Mouse (Mus musculus): ENCODE results near the gene Sfmbt1.
"Not testable (repeated sequence)": the region's sequence is repeated elsewhere in the genome, so short reads cannot be mapped to it uniquely, and the experiment has no call there.

Sfmbt1 gene

GRCm38 (mm10) chr14:30716051-30716952 is 1.7 kb downstream of the Sfmbt1 start:
- no peak for DNase-seq (ENCODE audit: low spot score in 2 of 2)

DNA sequence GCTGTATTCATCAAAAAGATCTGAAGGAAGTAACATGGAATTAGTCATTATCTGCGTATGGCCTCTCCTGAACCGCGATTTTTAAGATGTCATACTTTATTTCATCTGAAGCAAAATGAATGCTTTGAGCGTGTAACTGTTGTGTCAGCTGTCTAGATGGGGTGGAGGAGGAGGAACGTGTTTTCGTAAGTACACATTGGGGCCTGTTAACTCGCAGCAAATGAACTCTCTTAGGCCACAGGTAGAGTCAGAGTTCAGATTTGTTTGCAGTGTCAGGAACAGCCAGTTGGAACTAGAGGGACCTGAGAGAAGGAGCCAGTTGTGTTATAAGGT is 2.3 kb downstream of the Sfmbt1 start:
- DNase-seq (ENCODE audit: low spot score in 2 of 2), result no peak

GRCm38 (mm10) chr14:30718696-30719095 is 4.0 kb downstream of the Sfmbt1 start:
- not testable (repeated sequence) for DNase-seq (ENCODE audit: low spot score in 2 of 2)

DNA sequence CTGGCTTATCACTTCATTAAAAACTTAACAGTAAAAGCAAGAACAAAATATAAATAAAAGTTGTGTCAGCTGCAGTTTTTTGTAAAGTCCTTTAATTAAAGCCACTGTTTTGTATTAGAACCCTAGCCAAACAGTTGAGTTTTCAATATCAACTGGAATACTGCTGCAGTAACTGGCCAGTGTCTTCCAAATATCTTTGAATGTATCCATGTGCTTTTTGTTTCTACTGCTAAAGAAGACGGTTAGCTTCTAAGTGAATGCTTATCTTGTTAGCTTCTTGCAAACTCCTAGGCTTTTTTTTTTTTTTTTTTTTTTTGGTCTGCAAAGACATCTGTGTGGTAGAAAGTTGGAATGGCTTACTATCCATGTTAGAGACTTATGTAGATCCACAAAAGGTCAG is 4.9 kb downstream of the Sfmbt1 start:
- no peak for DNase-seq (ENCODE audit: low spot score in 2 of 2)

DNA sequence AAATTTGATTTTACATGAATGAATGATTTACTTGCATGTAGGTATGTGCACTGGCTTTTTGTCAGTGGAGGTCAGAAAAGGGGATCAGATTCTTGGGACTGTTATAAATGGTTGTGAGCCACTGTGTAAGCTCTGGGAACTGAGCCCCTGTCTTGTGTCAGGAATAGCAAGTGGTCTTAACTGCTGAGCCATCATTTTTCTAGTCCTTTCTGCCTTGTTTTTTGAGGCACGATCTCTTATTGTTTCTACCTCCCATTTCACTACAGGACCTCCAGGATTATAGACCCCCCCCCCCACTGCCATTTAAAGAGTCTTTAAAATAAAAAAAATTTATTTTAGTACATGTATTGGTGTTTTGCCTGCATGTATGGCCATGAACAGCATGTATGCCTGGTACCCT is 7.2 kb downstream of the Sfmbt1 start:
- DNase-seq (ENCODE audit: low spot score in 2 of 2), result no peak

DNA sequence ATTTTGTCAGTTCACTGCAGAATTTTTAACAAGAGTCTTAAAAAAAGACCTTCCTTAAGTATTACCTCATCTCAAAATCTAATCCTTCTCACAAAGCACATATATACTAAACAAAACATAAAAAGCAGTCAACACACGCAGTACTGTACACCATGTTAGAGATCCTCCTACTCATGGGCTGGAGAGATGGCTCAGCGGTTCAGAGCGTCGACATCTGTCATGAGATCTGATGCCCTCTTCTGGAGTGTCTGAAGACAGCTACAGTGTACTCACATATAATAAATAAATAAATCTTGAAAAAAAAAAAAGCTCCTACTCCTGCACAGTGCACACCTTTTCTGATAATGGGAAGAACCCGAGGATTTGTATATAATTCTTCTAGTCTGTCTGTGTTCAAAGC is 7.8 kb downstream of the Sfmbt1 start:
- DNase-seq (ENCODE audit: low spot score in 2 of 2), result no peak

DNA sequence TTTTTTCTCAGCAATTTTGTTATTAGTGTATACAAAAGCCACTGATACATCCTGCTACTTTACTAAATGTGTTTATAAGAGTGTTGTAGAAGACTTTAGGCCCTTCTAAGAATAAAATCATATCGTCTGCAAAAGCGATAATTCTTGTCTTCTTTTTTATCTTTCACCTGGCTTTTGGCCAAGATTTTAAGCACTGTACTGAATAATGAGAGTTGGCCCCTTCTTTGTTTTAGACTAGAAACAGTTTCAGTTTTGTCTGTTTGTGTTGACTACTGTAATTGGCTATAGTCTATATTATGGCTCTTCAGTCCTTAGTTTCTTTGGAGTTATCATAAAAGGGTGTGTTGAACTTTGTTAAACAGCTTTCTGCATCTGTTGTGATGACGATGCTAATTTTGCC is 17.2 kb downstream of the Sfmbt1 start:
- no peak for DNase-seq (ENCODE audit: low spot score in 2 of 2)

DNA sequence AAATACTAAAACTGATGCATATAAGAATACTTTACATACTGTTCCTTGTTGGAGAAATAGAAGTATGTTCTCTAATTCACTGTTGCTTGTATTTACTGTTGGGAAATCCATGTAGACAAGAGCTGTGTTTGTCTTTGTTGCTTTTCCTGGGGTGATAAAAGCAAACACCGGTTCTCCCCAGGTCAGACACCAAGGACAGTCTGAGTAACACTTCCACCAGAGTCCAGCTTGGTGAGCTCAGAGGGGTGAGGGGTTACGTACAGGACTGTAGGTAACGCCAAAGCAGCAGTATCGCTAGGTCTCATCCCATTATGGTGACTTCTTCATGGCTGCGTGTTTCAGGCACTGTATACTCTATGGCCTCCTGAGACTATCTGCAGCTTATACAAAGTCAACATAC is 20.0 kb downstream of the Sfmbt1 start:
- no peak for DNase-seq (ENCODE audit: low spot score in 2 of 2)

- no peak for DNase-seq (ENCODE audit: low spot score in 2 of 2)
These were observed 21.2 kb downstream of the Sfmbt1 start for GRCm38 (mm10) chr14:30735810-30736209.

GRCm38 (mm10) chr14:30736413-30736812 is 21.8 kb downstream of the Sfmbt1 start:
- DNase-seq (ENCODE audit: low spot score in 2 of 2), result no peak

- DNase-seq (ENCODE audit: low spot score in 2 of 2), result no peak
These were observed 29.2 kb downstream of the Sfmbt1 start for GRCm38 (mm10) chr14:30743891-30744290.

DNA sequence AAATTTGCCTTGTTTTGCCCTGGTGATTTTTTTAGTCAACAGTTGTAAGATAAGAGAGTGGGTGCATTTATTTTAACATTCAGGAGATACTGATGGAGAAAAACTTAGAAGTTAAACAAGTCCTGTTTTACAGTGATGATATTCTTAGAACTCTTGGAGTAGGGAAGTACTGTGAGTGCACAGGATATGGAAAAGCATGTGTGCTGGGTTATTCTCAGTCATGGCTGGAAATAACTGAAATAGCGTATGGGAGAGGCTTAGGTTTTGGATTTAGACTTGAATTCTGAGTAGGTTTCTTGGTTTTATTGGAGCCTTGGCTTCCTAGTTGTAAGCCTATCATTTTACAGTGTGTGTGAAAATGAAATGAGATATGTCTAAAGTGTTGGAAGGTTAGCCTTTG is 31.5 kb downstream of the Sfmbt1 start:
- no peak for DNase-seq (ENCODE audit: low spot score in 2 of 2)

DNA sequence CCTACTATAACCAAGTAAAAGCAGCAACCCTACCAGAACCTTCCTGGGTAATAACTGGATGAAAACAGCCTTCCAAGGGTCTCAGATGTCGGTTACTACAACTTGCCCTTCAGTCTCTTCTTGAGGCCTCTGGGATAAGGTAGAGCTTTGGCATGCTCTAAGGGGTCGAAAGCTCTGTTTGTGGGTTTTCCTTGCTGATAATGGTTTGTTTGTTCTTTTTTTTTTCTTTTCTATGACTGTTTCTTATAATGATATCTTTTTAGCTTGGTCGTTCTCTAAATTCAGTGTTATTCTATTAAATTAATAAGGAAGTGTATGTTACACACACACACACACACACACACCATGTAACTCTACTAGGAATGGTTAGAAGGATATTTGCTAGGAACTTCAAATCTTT is 42.6 kb downstream of the Sfmbt1 start:
- no peak for DNase-seq (ENCODE audit: low spot score in 2 of 2)

DNA sequence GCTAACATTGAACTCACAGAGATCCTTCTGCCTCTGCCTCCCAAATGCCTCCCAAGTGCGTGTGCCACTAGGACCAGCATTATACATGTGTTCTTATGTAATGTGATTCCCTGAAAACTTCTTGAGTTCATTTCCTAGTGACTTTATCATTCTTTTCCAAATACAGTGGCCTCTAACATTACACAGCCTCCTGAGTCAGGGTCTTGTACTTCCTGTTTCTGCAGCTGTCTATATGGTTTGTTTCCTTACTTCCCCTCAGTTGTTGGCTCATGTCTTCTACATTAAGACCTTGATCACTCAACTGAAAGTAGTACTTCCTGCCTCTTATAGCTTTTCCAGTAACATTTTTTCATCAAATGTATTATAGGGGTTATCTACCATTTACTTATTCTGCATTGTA is 46.6 kb downstream of the Sfmbt1 start:
- DNase-seq (ENCODE audit: low spot score in 2 of 2), result no peak

DNA sequence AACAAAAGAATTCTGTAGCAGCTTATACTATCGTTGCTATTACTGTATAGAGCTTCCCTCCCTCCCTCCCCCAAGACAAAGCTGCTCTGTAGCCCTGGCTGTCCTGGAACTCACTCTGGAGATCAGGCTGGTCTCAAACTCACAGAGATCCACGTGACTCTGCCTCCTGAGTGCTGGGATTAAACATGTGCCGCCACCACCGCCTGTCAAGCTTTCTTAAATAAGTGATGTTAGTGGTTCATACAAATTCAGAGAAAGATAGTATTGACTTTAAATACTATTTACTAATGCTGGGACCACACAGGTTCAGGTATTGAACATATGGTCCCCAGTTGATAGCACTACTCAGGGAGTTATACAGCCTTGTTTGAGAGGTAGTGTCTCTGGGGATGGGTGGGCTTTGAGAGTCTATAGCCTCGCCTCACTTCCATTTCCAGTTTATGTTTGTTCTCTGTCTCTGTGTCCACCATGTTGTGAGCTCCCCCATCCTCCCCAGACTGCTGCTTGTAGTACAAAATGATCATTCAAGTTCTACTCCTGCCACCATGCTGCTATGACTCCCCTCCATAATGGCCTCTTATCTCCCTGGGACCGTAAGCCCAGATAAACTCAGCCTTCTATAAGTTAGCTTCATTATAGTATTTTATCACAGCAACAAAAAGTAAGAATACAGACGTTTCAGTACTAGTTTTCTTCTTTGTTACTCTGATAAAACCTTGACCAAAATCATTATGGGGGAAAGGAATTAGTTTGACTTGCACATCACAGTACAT is 47.7 kb downstream of the Sfmbt1 start:
- DNase-seq (ENCODE audit: low spot score in 2 of 2), result no peak

- no peak for DNase-seq (ENCODE audit: low spot score in 2 of 2)
These were observed 48.4 kb downstream of the Sfmbt1 start for GRCm38 (mm10) chr14:30762904-30763568.

DNA sequence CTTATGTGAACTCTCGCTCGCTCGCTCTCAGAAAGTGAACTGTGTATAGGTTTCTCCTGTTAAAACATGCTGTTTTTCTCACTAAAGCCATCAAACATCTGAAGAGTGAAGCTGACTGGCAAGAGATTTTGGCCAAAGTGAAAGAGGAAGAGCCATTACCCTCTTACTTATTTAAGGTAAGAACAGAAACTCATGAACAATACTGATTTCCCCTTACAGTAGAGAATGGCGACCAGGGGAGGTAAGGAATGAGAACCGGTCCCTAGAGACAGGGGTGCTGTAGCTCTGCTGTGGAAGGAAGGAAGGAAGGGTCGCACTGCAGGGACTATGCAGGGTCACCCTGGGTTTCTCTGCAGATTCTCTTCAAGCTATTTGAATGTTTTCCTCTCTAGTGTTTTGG is 70.0 kb downstream of the Sfmbt1 start:
- DNase-seq (ENCODE audit: low spot score in 2 of 2), result no peak

DNA sequence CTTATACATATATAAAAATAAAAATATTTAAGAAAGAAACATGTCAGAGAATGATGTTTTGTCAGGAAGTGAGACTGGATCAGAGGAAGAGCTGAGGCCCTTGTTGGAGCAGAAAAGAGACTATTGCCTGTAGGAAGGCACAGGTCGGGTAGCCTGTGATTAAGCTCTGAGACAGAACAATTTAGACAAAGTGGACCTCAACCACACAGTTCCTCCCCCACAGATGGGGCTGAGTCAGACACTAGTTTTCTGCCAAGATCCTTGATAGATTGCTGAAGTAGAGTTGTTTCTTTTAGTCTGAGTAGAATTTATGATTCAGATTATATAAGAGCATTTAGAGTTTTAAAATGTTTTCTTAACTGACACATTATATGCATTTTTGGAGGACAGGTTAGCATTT is 74.8 kb downstream of the Sfmbt1 start:
- no peak for DNase-seq (ENCODE audit: low spot score in 2 of 2)

DNA sequence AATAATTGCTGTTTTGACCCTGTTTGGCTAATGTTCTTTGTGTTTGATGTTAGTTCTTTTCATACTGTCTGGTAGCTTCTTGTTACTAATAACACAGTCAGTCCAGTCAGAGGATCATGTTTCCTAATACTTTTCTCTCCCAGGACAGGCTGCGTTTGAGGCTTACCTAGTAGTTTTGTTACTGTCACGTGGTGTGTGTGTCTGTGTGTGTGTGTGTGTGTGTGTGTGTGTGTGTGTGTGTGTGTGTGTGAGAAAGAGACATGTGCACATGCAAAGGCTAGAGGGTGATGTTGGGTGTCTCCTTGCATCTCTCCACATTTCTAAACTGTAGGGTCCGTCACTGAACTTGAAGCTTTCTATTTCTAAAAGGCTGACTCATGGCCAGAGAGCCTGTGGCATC is 78.2 kb downstream of the Sfmbt1 start:
- DNase-seq (ENCODE audit: low spot score in 2 of 2), result no peak

GRCm38 (mm10) chr14:30801756-30802155 is 87.1 kb downstream of the Sfmbt1 start:
- no peak for DNase-seq (ENCODE audit: low spot score in 2 of 2)

GRCm38 (mm10) chr14:30821136-30821535 is 106.5 kb downstream of the Sfmbt1 start:
- no peak for DNase-seq (ENCODE audit: low spot score in 2 of 2)

DNA sequence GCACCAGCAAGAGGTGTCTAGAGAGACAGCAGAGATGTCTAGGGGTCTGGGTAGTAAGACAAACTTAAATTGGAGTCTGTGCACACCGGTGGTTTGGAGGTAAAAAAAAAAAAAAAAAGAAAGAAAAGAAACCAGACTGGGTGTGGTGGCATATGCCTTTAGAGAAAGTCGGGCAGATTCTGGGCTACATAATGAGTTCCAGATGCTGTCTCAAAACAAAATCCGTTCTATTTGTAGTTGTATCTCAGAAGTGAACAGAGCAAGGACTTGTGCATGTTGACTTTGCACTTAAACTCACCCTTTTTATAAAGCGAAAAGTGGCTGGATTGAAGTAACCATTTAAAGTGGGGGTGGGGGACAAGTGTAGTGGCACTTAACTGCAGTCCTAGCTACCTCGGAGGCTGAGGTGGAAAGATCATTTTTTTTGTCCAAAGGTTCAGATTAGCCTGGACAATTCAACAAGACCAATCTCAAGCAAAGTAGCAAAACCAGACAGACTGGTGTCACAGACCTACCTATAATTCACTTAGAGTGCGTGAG is 109.9 kb downstream of the Sfmbt1 start:
- no peak for DNase-seq (ENCODE audit: low spot score in 2 of 2)

Measured in cerebellum, postnatal 4 days (tissue).